Mouse (Mus musculus): ENCODE data around the gene Taar2.

The Taar2 gene

DNA sequence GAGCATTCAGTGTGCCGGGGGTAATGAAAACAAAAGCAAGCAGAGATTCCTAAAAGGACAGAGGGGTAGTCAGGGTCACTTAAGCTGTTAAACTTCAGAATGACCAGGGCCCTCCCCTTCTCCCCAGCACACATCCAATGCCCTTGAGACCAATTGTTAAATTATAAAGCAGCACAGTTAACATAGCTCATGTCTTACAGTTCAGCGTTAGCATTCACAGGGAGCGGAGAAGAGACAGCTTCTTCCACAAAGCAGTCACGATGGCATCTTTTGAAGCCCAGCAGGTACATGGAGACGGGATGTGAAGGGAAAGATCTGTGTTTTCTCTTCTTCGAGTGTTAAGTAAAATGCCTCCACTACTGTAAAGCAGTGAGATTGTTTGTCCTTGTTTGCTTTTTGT, at the start of gene Taar2:
Gene Taar2 (plus strand): TSS at position 261 of the 400 bp plus-strand sequence.
- no peak for DNase-seq

DNA sequence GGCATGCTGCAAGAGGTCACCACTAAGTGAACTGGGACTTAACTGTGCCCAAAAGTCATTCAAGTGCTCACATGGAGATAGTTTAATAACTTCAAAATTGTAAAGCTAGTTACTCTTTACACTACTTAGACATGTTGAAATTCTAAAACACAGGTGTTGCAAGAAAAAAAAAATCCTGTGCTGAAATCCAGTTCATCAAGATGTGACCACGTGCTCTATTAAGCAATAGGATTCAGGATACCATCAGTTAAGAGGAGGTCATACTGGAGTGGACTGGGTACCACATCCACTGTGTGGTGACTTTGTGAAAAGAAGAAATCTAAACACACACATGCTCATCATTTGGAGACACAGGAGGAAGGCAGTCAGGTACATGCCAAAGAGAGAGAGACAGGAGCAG, 45.4 kb upstream of the Taar2 start:
- no peak for DNase-seq

DNA sequence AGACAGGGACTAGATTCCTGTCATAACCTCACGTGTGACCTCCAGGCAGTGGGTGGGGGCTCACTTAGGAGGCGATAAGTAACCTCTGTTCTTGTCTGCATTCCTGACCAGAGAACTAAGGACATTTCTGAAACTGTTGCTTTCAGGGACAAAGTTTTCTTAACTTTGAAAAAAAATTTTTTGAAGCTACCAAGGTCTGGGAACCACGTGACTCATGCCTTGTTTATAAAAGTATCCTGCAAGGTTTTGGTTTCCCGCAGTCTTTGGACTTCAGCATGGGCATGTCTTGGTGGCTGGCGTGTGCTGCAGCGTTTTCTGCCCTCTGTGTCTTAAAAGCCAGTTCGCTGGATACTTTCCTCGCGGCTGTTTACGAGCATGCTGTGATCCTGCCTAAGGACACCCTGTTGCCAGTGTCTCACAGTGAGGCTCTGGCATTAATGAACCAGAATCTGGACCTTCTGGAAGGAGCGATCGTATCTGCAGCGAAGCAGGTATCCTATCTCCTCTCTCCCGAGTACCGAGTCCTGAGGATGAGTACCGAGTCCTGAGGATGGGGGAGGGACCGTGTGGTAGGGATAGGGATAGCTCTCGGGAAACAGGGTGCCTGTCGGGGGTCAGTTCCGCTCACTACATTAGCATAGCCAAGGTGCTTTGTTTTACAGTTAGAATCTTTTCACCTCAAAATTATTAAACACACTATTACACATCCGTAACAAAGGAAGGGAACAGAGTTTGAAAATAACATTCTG, 43.6 kb upstream of the Taar2 start, which contains the start of gene Vnn1:
Gene Vnn1 (plus strand): TSS at position 88 of the 749 bp plus-strand sequence.
- no peak for DNase-seq

DNA sequence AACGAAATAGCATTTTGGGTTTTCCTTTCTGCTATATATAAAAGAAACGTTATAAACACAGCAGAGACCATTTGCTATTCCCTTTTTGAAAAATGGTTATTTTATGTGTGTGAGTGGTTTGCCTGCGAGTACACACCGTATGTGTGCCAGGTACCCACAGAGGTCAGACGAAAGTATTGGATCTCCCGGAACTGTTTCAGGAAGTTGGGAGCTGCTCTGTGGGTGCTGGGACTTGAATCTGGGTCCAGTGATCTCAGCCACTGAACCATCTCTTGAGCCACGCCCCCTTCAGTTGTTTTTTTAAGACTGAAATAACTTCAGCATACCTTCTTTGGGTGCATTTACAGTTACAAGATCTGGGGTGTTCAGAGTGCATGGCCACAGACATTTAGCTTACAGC, 43.0 kb upstream of the Taar2 start:
- DNase-seq, result no peak

DNA sequence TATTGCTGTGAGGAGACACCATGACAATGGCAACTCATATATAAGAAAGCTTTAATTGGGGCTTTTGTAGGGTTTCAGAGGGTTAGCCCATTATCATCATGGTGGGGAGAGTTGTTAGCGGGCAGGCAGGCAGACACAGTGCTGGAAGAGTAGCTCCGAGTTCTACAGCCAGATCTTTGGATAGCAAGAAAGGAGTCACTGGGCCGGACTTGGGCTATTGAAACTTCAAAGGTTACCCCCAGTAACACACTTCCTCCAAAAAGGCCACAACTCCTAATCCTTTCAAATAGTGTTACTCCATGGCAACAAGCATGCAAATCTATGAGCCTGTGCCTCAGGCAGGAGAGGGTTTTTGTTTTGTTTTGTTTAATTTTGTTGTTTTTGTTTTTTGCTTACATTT, 37.3 kb upstream of the Taar2 start:
- DNase-seq, result no peak

DNA sequence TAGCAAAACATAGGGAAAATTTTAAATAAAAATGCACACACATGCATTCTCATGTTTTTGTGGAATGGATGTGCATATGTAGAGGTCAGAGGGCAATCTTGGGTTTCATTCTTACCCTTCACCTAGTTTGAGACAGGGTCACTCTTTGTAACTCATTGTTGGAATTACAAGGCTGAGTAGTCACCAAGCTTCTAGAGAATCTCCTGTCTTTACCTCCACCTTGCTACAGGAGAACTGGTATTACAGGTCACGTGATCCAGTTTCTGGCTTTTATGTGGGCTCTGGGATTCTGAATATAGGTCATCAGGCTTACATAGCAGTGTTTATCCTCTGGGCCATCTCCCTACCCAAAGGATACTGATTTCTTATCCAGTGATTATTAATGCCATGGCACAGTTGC, 32.7 kb upstream of the Taar2 start:
- DNase-seq, result no peak

DNA sequence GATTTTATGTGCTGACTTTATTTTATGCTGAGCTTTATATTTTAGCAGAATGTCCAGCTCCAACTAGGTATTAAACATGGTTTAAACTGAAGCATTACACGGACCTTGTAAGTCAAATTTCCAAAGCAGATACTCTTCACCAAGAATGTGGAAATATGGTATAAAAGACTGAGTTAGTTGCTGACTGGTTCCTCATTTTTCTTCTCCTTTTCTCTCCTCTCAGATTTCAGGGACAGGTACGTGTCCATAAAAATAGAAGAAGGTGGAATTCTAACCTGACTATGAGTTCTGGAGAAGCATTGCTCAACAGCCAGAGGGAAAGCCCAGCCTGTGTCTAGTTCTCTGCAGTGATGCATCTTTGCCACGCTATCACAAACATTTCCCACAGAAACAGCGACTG, 18.3 kb upstream of the Taar2 start, which contains the start of gene Taar1:
Gene Taar1 (plus strand): TSS at position 301 of the 400 bp plus-strand sequence.
- DNase-seq, result no peak

DNA sequence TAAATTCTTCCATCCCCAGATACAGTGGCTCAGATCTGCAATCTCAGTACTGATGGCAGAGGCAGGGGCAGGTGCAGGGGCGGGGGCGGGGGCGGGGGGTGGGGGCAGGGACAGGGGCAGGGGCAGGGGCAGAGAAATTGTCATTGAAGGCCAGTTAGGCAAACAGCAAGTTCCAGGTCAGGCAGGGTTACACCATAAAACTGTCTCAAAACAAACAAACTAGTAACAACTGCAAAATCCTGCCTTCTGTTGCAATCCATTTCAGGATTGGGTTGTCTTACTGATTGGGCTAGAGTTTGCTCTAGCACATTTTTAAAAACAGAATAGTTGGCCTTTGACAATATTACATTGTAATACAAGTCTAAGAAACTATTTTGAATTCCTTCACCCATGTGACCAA, 15.9 kb upstream of the Taar2 start:
- no peak for DNase-seq

DNA sequence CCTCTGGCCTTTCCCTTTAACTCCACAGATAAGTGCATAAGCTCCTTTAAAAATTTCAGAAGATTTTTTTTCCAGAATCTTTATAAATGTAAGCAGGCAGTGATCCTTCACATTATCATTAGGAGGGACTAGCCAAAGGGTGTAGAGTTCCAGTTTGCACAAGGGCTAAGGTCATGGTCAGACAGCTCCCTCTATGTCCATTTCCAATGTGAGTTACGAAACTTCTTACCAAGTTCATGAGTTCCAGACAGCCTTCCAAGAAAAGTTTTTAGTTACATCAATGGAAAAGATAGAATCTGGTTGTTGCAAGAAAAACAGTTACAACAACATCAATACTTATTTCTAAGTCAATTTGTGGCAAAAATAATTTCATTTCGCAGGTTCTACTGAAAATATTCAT, 14.4 kb upstream of the Taar2 start:
- no peak for DNase-seq

DNA sequence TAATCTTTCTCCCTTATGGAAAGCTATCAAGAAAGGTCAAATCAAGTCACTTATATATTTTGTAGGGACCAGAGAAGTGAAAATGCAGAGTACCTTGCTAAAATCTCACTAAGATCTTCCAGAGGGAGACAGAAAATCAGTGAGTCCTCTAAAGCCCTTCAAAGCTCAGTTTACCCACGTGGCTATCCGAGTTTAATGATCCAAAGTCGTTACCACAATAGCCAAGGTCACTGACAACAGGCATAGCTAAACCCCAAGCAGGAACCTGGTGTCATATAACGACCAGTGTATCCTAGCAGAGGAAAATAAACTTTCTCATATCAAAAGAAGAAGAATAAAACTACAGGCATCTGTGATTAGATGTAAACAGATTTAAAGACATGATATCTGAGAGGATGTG, 759 bp upstream of the Taar2 start:
- DNase-seq, result no peak

DNA sequence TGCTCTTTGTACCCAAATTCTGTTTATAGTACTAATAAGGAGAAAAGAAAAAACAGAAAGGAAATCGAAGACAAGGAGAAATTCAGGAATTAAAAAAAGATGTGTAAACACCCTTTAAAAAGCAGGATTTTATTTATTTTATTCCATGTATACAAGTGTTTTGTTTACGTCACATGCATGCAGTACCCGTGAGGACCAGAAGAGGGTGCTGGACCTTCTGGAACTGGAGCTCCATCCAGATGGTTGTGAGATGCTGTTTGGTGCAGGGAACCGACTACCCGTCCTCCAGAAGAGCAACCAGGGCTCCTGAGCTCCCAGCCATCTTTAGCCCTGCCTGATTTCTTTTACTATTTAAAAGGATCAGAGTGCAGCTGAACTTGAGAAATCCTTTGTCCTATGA, 4.1 kb downstream of the Taar2 start:
- DNase-seq, result peak; percentile 58

DNA sequence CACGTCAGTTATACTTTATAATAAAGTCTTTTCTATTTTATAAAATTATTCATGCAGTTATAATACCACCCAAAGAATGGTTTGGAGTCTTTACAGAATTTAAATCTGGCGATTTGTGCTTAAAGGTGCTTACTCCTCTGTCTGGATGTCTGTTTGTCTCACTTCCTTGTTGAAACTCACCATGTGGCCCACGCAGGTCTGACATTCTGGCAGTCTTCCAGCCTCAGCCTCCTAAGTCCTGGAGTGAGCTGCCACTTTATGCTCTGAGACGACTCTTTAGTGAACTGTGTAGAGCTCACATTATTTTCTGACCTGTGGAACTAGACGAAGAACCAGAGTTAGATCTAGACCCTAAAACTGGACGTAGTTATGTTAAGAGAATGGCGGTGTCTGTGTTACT, 9.7 kb downstream of the Taar2 start:
- DNase-seq, result no peak

DNA sequence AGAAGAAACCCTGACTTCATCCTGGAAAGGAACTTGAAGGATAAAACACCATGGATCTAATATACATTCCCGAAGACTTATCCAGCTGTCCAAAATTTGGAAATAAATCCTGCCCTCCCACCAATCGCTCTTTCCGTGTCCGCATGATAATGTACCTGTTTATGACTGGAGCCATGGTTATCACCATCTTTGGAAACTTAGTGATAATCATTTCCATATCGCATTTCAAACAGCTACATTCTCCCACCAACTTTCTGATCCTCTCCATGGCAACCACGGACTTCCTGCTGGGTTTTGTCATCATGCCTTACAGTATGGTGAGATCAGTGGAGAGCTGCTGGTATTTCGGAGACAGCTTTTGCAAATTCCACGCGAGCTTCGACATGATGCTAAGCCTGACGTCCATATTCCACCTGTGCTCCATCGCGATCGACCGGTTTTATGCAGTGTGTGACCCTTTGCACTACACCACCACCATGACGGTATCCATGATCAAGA, 11.2 kb downstream of the Taar2 start, which contains the start of gene Taar3:
Gene Taar3 (plus strand): TSS at position 51 of the 498 bp plus-strand sequence.
- no peak for DNase-seq

DNA sequence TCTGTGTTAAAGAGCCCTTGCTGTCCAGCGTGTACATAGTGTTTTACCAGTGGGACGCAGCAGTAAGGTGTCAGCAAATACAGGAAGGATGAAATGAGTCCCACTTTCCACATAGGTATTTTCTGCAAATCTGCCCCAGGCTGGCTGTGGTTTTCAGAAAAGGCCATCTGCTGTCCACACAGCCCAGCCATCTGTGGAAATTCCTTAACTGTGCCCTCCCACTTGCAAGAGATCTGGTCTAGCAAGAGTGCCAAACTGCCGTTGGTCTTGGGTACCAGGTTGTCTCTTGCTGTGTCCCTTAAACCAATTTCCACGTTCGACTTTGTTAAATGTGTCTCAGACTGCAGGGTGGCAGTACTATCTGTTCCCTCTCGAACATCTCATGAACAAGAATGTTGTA, 13.3 kb downstream of the Taar2 start:
- DNase-seq, result no peak

DNA sequence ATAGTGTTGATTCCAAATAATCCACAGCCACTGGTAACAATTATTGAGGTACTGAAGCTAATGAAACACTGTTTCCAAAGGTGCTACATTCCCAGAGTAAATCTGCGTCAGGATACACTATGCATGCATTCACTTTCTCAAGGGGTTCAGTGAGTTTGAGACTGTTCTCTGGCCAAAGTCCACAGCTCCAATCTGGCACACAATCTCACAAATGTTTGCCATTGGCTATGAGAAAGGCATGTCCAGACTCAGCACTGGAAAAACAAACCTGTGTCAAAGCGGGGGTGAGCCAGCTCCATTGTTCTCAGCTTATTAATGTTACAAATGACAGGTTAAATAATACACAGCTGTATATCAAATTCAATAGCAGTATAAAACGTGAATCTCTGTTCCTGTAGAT, 20.7 kb downstream of the Taar2 start:
- no peak for DNase-seq

DNA sequence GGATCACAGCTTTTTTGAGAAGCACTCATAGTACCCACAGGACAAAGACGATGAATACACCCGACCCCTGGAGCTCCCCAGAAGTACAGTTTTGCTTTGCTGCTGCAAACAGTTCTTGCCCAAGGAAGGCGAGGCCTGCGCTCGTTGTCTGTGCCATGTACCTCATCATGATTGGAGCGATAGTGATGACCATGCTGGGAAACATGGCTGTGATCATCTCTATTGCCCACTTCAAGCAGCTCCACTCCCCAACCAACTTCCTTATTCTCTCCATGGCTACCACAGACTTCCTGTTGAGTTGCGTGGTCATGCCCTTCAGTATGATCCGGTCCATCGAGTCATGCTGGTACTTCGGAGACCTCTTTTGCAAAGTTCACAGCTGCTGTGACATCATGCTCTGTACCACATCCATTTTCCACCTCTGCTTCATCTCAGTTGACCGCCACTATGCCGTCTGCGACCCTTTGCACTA, 22.1 kb downstream of the Taar2 start, which contains the start of gene Taar4:
Gene Taar4 (plus strand): TSS at position 51 of the 472 bp plus-strand sequence.
- DNase-seq, result no peak

DNA sequence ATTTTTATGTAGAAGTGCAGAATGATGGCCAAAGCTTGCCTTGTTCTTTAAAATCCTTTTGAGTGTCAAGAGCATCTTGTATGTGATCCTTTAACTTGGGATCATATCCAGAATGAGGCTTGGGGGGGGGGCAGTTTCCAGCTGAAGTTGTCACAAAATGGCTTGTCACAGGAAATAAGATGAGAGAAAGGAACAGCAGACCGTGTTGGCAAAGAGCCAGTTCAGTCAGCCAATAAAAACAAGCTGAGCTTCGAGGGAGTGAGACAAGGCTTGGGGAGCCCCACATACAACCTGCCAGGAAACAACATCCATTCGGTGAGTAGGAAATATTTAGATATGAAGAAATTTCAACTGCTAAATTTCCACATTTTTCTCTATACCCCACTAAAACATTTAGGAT, 25.1 kb downstream of the Taar2 start:
- no peak for DNase-seq

DNA sequence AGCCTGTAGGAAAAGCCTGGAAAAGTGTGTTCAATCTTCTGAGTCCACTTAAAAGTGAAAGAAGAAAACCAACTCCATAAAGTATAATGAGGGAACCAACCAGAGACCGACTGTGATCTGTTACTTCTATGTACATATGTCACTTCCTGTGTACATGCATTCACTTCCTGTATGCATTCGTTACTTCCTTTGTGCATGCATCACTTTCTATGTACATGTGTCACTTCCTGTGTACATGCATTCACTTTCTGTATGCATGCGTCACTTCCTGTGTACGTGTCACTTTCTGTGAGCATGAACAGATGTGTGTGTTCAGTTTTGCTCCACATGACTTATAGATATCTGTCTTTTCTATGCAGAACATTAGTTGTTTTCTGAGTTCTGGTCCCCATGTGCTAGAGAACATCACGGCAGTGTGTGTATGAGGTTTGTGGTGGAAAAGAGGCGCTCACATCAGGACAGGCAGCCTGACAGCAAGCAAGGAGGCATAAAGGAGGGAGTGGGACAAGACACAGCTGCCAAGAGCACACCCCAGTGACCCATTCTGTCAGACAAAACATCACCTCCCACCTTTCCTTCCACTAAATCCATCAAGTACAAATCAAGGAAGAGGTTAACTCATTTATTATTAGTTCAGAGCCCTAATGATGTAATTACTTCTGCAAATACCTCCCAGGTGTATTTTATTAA, 26.7 kb downstream of the Taar2 start:
- DNase-seq, result no peak

DNA sequence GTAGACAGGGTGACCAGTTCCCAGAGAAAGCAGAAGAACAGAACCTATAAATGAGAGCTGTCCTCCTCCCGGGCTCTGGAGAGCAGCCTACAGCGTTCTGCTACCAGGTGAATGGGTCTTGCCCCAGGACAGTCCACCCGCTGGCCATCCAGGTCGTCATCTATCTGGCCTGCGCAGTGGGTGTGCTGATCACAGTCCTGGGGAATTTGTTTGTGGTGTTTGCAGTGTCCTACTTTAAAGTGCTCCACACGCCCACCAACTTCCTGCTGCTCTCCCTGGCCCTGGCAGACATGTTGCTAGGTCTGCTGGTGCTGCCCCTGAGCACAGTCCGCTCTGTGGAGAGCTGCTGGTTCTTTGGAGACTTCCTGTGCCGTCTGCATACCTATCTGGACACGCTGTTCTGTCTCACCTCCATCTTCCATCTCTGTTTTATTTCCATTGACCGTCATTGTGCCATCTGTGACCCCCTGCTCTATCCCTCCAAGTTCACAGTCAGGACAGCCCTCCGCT, 32.3 kb downstream of the Taar2 start, which contains the start of gene Taar5:
Gene Taar5 (plus strand): TSS at position 51 of the 510 bp plus-strand sequence.
- no peak for DNase-seq

DNA sequence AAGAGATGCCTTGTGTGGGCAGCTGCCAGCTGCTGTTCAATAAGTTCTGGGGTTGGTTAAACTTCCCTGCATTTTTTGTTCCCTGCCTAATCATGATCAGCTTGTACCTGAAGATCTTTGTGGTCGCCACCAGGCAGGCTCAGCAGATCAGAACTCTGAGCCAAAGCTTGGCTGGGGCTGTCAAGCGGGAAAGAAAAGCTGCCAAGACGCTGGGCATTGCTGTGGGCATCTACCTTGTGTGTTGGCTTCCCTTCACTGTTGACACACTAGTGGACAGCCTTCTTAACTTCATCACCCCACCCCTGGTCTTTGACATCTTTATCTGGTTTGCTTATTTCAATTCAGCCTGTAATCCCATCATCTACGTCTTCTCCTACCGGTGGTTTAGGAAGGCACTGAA, 32.9 kb downstream of the Taar2 start:
- DNase-seq, result no peak

DNA sequence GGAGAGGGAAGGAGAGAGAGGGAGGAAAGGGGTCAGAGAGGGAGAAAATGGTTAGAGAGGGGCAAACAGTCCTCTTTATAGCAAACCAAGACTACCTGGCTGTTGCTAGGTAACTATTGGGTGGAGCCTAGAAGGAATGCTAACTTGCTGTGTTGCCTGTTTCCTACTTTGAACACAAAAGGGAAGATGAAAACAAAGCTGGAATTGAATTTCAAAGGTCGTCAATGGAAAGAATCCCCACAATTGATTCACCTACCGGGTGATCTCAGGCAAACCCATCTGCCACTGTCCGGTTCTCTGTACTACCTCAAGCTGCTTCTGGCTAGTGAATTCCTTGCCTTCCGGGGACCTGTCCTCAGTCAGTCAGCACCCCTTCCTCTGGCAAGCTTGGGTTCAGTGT, 39.6 kb downstream of the Taar2 start:
- no peak for DNase-seq

DNA sequence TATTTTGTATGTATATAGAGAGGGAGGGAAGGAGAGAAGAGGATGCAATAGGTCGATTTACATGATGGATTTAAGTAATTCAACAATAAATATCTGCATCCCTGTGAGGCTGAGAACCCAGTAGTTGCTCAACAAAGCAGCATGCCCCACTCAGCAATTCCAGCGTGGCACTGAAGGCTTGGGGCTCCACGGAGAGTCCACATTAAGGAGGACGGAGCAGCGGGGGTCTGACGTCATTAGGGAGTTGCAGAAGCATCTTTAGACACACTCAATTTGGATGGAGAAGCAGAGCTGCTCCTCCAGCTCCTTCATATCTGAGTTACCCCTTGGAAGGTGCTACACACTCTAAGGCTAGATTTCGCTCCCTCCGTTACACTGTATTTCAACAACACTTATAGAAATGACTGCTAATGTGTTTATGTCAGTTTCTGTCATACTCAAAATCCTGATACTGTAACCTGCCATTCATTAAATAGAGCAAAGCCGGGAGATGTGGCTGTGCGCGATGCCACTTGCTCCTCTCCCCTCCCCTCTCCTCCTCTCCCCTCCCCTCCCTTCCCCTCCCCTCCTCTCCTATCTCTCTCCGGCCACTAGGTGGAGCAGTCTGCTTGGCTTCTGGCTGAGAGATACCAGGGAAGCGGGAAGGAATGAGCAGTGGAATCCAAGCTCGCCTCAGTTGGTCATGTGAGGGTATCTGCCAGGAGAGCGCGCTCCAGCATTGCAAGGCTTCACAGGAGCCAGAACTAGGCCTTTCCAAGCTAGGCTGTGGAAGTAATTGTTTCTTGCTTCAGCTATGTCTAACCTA, 40.7 kb downstream of the Taar2 start:
- peak; percentile 72 for DNase-seq

DNA sequence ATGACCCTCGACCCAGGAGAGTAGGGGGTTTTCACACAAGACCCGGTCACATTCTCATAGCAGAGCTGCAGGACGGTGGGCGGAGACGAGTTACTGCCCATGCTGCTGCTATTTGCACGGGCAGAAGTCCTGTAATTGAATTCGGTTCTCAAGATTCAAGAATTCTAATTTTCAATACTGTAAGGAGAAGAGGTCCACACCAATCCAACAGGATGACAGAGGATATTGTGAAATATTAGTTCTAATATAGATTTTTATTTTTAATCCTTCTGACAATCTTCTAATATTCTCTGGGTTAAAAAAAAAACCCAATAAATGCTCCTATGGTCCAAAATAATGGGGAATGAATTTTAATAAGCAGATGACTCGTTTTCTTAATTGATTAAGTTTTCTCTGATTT, 47.2 kb downstream of the Taar2 start, which contains the start of gene Taar6:
Gene Taar6 (minus strand): TSS at position 101 of the 400 bp plus-strand sequence.
- DNase-seq, result no peak

Data from thymus, postnatal 4 days (tissue).